Mouse (Mus musculus) lung, postnatal 0 days (tissue): ENCODE data around the gene Gm20388.

Experiments
- CTCF ChIP-seq: IDR thresholded peaks from 2 replicates; pipeline ENCODE4 v1.5.1; 2016; ENCODE audit warnings: antibody characterized with exemption, mild to moderate bottlenecking
- EP300 ChIP-seq: IDR thresholded peaks from 2 replicates; pipeline ENCODE4 v1.6.1; 2016; ENCODE audit warnings: antibody characterized with exemption, mild to moderate bottlenecking, control low read depth

GRCm38 (mm10) chr8:121047441-121047840 lies 1136.8 kb downstream of the Gm20388 start:
- TF ChIP-seq CTCF (peak; percentile 49), EP300 (no peak)
